Mouse (Mus musculus): Measurements from ENCODE around the gene Nkx2-4. TPM values are rescaled to one million over a fixed set of nuclear protein-coding genes. Genes with fewer than 3 reads are reported as not detected.

The Nkx2-4 gene
- not detected in 2 replicates for polyA plus RNA-seq (2012; rRNA removed)
- not detected in 2 replicates for polyA plus RNA-seq (2014; fragmentation: Nextera tagmentation; extraction: Ambion mirVana)

- Histone ChIP-seq H3K9me3 (ENCODE audit: control insufficient read depth, low read length) (no peaks in the 10 kb centered on the region), H3K9ac (replicated peaks) (no peak within 1 kb of the TSS), H3K27ac (no peak within 1 kb of the TSS), H3K36me3 (replicated peaks; ENCODE audit: control insufficient read depth, insufficient read depth, low read depth) (no peaks in the 10 kb centered on the region), H3K27me3 (ENCODE audit: control insufficient read depth, insufficient read depth, low read length) (peaks cover 60% of the 10 kb centered on the region), H3K4me3 (ENCODE audit: insufficient read depth in 1 of 2, low read depth in 2 of 2, low read length in 2 of 2) (peak within 1 kb of the TSS in 1 of 2 experiments; percentile 29; a peak in 2 of 4 replicates), H3K4me1 (replicated peaks; ENCODE audit: control insufficient read depth in 2 of 2, insufficient read depth in 2 of 2, low read length in 1 of 2) (no peaks in the 10 kb centered on the region), H3K4me2 (ENCODE audit: low read depth) (peak within 1 kb of the TSS; percentile 41)
- no peak for TF ChIP-seq CTCF (IDR thresholded peaks at IDR 0.05; ENCODE audit: low read depth)
- no peak for TF ChIP-seq EP300 (IDR thresholded peaks at IDR 0.05; ENCODE audit: low read depth)
- 1% methylated on average over 74 of the region's 82 CpGs for WGBS (ENCODE audit: insufficient replicate concordance)
- no peak for ATAC-seq (ENCODE audit: insufficient read depth)
- no peak for DNase-seq (ENCODE audit: low read depth in 3 of 3, low spot score in 3 of 3)
These were observed at the start of gene Nkx2-4 for GRCm38 (mm10) chr2:147085072-147085870. Gene Nkx2-4 (minus strand): TSS chr2:147085445.

GRCm38 (mm10) chr2:147127366-147127765 lies 42.1 kb upstream of the Nkx2-4 start:
- Histone ChIP-seq H3K36me3 (replicated peaks; ENCODE audit: control insufficient read depth, insufficient read depth, low read depth) (no peaks in the 10 kb centered on the region), H3K27me3 (ENCODE audit: control insufficient read depth, insufficient read depth, low read length) (no peaks in the 10 kb centered on the region; the same call in 1 of the 2 replicates), H3K4me3 (ENCODE audit: insufficient read depth in 1 of 2, low read depth in 2 of 2, low read length in 2 of 2) (no peak overlapping the region), H3K9ac (replicated peaks) (no peak overlapping the region), H3K27ac (no peak overlapping the region), H3K4me1 (replicated peaks; ENCODE audit: control insufficient read depth in 2 of 2, insufficient read depth in 2 of 2, low read length in 1 of 2) (no peaks in the 10 kb centered on the region), H3K9me3 (ENCODE audit: control insufficient read depth, low read length) (no peaks in the 10 kb centered on the region), H3K4me2 (ENCODE audit: low read depth) (no peak overlapping the region)
- ATAC-seq (ENCODE audit: insufficient read depth) (no peak), DNase-seq (ENCODE audit: low read depth in 3 of 3, low spot score in 3 of 3) (no peak)
- WGBS (ENCODE audit: insufficient replicate concordance): 64% methylated on average over 6 of the region's 6 CpGs
- no peak for TF ChIP-seq EP300 (IDR thresholded peaks at IDR 0.05; ENCODE audit: low read depth)
- no peak for TF ChIP-seq CTCF (IDR thresholded peaks at IDR 0.05; ENCODE audit: low read depth)

DNA sequence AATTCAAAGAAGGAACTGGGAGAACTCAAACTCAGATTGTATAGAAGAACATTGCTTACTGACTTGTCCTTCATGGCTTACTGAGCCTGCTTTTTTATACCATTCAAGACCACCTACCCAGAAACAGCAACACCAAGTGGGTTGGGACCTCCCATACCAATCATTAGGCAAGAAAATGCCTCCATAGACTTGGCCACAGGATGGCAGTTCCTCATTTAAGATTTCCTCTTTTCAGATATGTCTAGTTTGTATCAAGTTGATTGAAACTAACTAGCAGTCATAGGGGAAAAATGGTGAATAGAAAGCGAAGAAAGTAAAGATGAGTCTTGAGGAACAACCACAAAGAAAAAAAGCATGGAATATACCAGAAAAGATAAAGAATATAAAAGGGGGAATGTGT lies 34.5 kb upstream of the Nkx2-4 start:
- no peak overlapping the region for H3K27ac ChIP-seq
- no peak overlapping the region for H3K9ac ChIP-seq (replicated peaks)
- H3K4me3 ChIP-seq (ENCODE audit: insufficient read depth in 1 of 2, low read depth in 2 of 2, low read length in 2 of 2): no peak overlapping the region
- DNase-seq (ENCODE audit: low read depth in 3 of 3, low spot score in 3 of 3): no peak
- H3K4me2 ChIP-seq (ENCODE audit: low read depth): no peak overlapping the region
- no peaks in the 10 kb centered on the region for H3K9me3 ChIP-seq (ENCODE audit: control insufficient read depth, low read length)
- H3K36me3 ChIP-seq (replicated peaks; ENCODE audit: control insufficient read depth, insufficient read depth, low read depth): no peaks in the 10 kb centered on the region
- H3K27me3 ChIP-seq (ENCODE audit: control insufficient read depth, insufficient read depth, low read length): no peaks in the 10 kb centered on the region
- TF ChIP-seq CTCF (IDR thresholded peaks at IDR 0.05; ENCODE audit: low read depth): no peak
- TF ChIP-seq EP300 (IDR thresholded peaks at IDR 0.05; ENCODE audit: low read depth): no peak
- no peak for ATAC-seq (ENCODE audit: insufficient read depth)
- no peaks in the 10 kb centered on the region for H3K4me1 ChIP-seq (replicated peaks; ENCODE audit: control insufficient read depth in 2 of 2, insufficient read depth in 2 of 2, low read length in 1 of 2)
- WGBS (ENCODE audit: insufficient replicate concordance): 47% methylated on average over 1 of the region's 1 CpGs

DNA sequence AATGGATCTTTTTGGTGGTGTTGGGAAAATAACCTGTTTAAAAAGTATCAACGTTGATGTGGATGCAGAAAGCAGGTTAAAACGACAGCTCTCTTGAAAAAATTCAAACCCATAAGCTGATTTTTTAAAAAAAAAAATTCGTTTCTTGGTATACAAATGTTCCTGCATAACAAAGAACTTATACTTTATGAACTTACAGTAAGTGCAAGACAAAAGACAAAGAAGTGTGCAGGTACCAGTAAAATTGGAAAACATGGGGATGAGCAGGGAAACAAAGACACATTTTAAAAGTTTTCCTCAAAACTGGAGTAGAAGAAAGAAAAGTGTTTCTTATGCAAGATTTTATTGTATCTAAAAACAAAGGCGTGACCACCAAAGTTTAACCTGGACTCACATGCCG lies 1.2 kb upstream of the Nkx2-4 start:
- ATAC-seq (ENCODE audit: insufficient read depth) (no peak), DNase-seq (ENCODE audit: low read depth in 3 of 3, low spot score in 3 of 3) (no peak)
- Histone ChIP-seq H3K27me3 (ENCODE audit: control insufficient read depth, insufficient read depth, low read length) (peaks cover 56% of the 10 kb centered on the region), H3K4me2 (ENCODE audit: low read depth) (no peak overlapping the region), H3K36me3 (replicated peaks; ENCODE audit: control insufficient read depth, insufficient read depth, low read depth) (no peaks in the 10 kb centered on the region), H3K27ac (no peak overlapping the region), H3K9me3 (ENCODE audit: control insufficient read depth, low read length) (no peaks in the 10 kb centered on the region), H3K4me3 (ENCODE audit: insufficient read depth in 1 of 2, low read depth in 2 of 2, low read length in 2 of 2) (no peak overlapping the region), H3K9ac (replicated peaks) (no peak overlapping the region), H3K4me1 (replicated peaks; ENCODE audit: control insufficient read depth in 2 of 2, insufficient read depth in 2 of 2, low read length in 1 of 2) (no peaks in the 10 kb centered on the region)
- WGBS (ENCODE audit: insufficient replicate concordance): 16% methylated on average over 5 of the region's 5 CpGs
- TF ChIP-seq CTCF (IDR thresholded peaks at IDR 0.05; ENCODE audit: low read depth): no peak
- no peak for TF ChIP-seq EP300 (IDR thresholded peaks at IDR 0.05; ENCODE audit: low read depth)

DNA sequence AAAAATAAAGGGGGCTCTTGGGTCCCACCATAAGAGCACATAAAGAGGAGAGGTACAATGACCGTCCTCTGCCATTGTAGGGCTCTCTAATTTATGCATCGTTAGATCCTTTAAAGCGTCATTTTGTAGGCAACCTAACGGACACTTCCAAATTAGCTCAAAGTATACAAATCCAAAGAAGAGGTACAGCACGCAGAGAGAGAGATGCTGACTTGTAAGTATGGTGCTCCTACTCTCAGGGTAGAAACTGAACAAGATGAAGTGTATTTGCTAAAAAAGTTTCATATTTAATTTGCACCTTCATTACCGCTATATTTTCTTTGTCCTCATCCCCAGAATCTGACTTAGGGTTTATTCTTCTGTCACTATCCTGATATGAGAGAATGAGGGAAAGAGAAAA lies 692 bp upstream of the Nkx2-4 start:
- no peak overlapping the region for H3K4me3 ChIP-seq (ENCODE audit: insufficient read depth in 1 of 2, low read depth in 2 of 2, low read length in 2 of 2)
- WGBS (ENCODE audit: insufficient replicate concordance): 7% methylated on average over 6 of the region's 6 CpGs
- no peak for DNase-seq (ENCODE audit: low read depth in 3 of 3, low spot score in 3 of 3)
- ATAC-seq (ENCODE audit: insufficient read depth): no peak
- H3K4me1 ChIP-seq (replicated peaks; ENCODE audit: control insufficient read depth in 2 of 2, insufficient read depth in 2 of 2, low read length in 1 of 2): no peaks in the 10 kb centered on the region
- H3K4me2 ChIP-seq (ENCODE audit: low read depth): no peak overlapping the region
- no peak overlapping the region for H3K9ac ChIP-seq (replicated peaks)
- H3K36me3 ChIP-seq (replicated peaks; ENCODE audit: control insufficient read depth, insufficient read depth, low read depth): no peaks in the 10 kb centered on the region
- TF ChIP-seq EP300 (IDR thresholded peaks at IDR 0.05; ENCODE audit: low read depth): no peak
- no peak for TF ChIP-seq CTCF (IDR thresholded peaks at IDR 0.05; ENCODE audit: low read depth)
- no peaks in the 10 kb centered on the region for H3K9me3 ChIP-seq (ENCODE audit: control insufficient read depth, low read length)
- peaks cover 60% of the 10 kb centered on the region for H3K27me3 ChIP-seq (ENCODE audit: control insufficient read depth, insufficient read depth, low read length)
- H3K27ac ChIP-seq: no peak overlapping the region

Measured in liver, embryonic 14.5 days (tissue).